Mouse (Mus musculus) erythroblast, embryonic 14.5 days (primary cell): ENCODE results near the gene Slc6a13.

Experiments
- GATA1 ChIP-seq: IDR thresholded peaks from 2 replicates; pipeline ENCODE4 v1.6.1; 2012; ENCODE audit warnings: low read length, inconsistent platforms, mixed read lengths
- TAL1 ChIP-seq: IDR thresholded peaks from 3 replicates; pipeline ENCODE4 v1.6.1; 2012; ENCODE audit warnings: low read length, inconsistent platforms, mixed read lengths

GRCm38 (mm10) chr6:121329848-121330508 is 30.0 kb downstream of the Slc6a13 start:
- TF ChIP-seq GATA1 (no peak), TAL1 (no peak)
